Mouse (Mus musculus): ENCODE measurements around the gene Tmem132a. TPM values are rescaled to one million over a fixed set of nuclear protein-coding genes. Genes with fewer than 3 reads are reported as not detected.

Tmem132a gene
- total RNA-seq, 2 experiments from 2014 or later = 168 to 171 TPM

GRCm38 (mm10) chr19:10841721-10842626 is 27.8 kb downstream of the Tmem132a start:
- DNase-seq (ENCODE audit: low spot score in 2 of 2) = no peak
- no peak overlapping the region for H3K4me3 ChIP-seq
- TF ChIP-seq CTCF (conservative IDR thresholded peaks at IDR 0.05) = no peak
- 0 out of 2 replicates have a peak overlapping the region, but pooled peaks have one; percentile 8 for H3K27ac ChIP-seq

GRCm38 (mm10) chr19:10839010-10839892 is 30.5 kb downstream of the Tmem132a start, which contains the start of gene Slc15a3:
Slc15a3 (plus strand) TSS chr19:10839727.
- no peak within 1 kb of the TSS for H3K4me3 ChIP-seq
- DNase-seq (ENCODE audit: low spot score in 2 of 2) = no peak
- no peak within 1 kb of the TSS for H3K27ac ChIP-seq
- no peak for TF ChIP-seq CTCF (conservative IDR thresholded peaks at IDR 0.05)

GRCm38 (mm10) chr19:10835671-10836070 is 34.1 kb downstream of the Tmem132a start:
- H3K27ac ChIP-seq = no peak overlapping the region
- H3K4me3 ChIP-seq = no peak overlapping the region
- no peak for TF ChIP-seq CTCF (conservative IDR thresholded peaks at IDR 0.05)
- DNase-seq (ENCODE audit: low spot score in 2 of 2) = no peak

- TF ChIP-seq CTCF (conservative IDR thresholded peaks at IDR 0.05) = no peak
- no peak for DNase-seq (ENCODE audit: low spot score in 2 of 2)
- H3K27ac ChIP-seq = no peak overlapping the region
- no peak overlapping the region for H3K4me3 ChIP-seq
These were observed 36.1 kb downstream of the Tmem132a start for GRCm38 (mm10) chr19:10833611-10834010.

GRCm38 (mm10) chr19:10832030-10832429 is 37.7 kb downstream of the Tmem132a start:
- DNase-seq (ENCODE audit: low spot score in 2 of 2) = no peak
- Histone ChIP-seq H3K4me3 (no peak overlapping the region), H3K27ac (no peak overlapping the region)
- TF ChIP-seq CTCF (conservative IDR thresholded peaks at IDR 0.05) = no peak

GRCm38 (mm10) chr19:10831424-10831823 is 38.3 kb downstream of the Tmem132a start:
- peak; percentile 74 for TF ChIP-seq CTCF (conservative IDR thresholded peaks at IDR 0.05)
- H3K27ac ChIP-seq = no peak overlapping the region
- H3K4me3 ChIP-seq = no peak overlapping the region
- peak; percentile 26 to 62 for DNase-seq (ENCODE audit: low spot score in 2 of 2)

- H3K27ac ChIP-seq = no peak within 1 kb of the TSS
- DNase-seq (ENCODE audit: low spot score in 2 of 2) = no peak
- H3K4me3 ChIP-seq = no peak within 1 kb of the TSS
- no peak for TF ChIP-seq CTCF (conservative IDR thresholded peaks at IDR 0.05)
These were observed 40.1 kb downstream of the Tmem132a start, which contains the start of gene Cd6 for GRCm38 (mm10) chr19:10829436-10830175. Cd6 (minus strand) TSS chr19:10830058.

GRCm38 (mm10) chr19:10828321-10828720 is 41.4 kb downstream of the Tmem132a start:
- no peak for DNase-seq (ENCODE audit: low spot score in 2 of 2)
- TF ChIP-seq CTCF (conservative IDR thresholded peaks at IDR 0.05) = no peak
- no peak overlapping the region for H3K27ac ChIP-seq
- no peak overlapping the region for H3K4me3 ChIP-seq

GRCm38 (mm10) chr19:10824061-10824460 is 45.7 kb downstream of the Tmem132a start:
- DNase-seq (ENCODE audit: low spot score in 2 of 2) = no peak
- Histone ChIP-seq H3K27ac (no peak overlapping the region), H3K4me3 (no peak overlapping the region)
- no peak for TF ChIP-seq CTCF (conservative IDR thresholded peaks at IDR 0.05)

GRCm38 (mm10) chr19:10822534-10822933 is 47.2 kb downstream of the Tmem132a start:
- TF ChIP-seq CTCF (conservative IDR thresholded peaks at IDR 0.05) = no peak
- H3K27ac ChIP-seq = no peak overlapping the region
- no peak for DNase-seq (ENCODE audit: low spot score in 2 of 2)
- no peak overlapping the region for H3K4me3 ChIP-seq

- no peak for DNase-seq (ENCODE audit: low spot score in 2 of 2)
- Histone ChIP-seq H3K27ac (no peak overlapping the region), H3K4me3 (no peak overlapping the region)
- no peak for TF ChIP-seq CTCF (conservative IDR thresholded peaks at IDR 0.05)
These were observed 48.4 kb downstream of the Tmem132a start for GRCm38 (mm10) chr19:10821319-10821718.

GRCm38 (mm10) chr19:10818217-10818946 is 51.4 kb downstream of the Tmem132a start:
- Histone ChIP-seq H3K4me3 (no peak overlapping the region), H3K27ac (no peak overlapping the region)
- no peak for DNase-seq (ENCODE audit: low spot score in 2 of 2)
- TF ChIP-seq CTCF (conservative IDR thresholded peaks at IDR 0.05) = no peak
